Mouse (Mus musculus) cerebellum, postnatal 36 days (tissue): ENCODE results near the gene Mtmr4.

Experiments
- DNase-seq, 2 experiments: peaks; one replicate each; pipeline ENCODE4 v3.0.0; 2021 to 2022; ENCODE audit warnings: mixed read lengths in 2 of 2

Mtmr4 gene

GRCm38 (mm10) chr11:87591526-87592353 lies at the start of gene Mtmr4:
Gene Mtmr4 (plus strand): TSS chr11:87592162.
- DNase-seq, result peak; percentile 99 to 100

- no peak for DNase-seq
Measured at GRCm38 (mm10) chr11:87542285-87542684, 49.7 kb upstream of the Mtmr4 start.

DNA sequence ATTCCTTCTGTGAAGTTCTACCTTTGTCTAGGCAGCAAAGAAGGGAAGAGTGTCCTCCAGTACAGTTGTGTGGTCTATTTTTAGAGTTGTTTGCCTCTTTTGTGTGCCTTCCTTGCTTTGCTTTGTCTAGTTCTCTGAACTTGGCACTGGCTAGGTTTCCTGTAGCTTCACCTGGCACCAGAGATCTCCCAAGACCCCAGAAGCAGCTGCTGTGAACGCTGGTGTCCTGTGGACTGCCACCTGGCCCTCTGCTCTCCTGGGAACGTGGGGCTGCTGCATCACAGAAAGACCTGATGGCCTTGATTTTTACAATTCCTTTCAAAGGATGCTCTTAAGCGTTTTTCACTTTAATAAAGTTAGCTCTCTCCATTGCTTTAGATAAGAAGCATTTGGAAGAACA lies 49.1 kb upstream of the Mtmr4 start:
- DNase-seq, result peak; percentile 39 to 40

DNA sequence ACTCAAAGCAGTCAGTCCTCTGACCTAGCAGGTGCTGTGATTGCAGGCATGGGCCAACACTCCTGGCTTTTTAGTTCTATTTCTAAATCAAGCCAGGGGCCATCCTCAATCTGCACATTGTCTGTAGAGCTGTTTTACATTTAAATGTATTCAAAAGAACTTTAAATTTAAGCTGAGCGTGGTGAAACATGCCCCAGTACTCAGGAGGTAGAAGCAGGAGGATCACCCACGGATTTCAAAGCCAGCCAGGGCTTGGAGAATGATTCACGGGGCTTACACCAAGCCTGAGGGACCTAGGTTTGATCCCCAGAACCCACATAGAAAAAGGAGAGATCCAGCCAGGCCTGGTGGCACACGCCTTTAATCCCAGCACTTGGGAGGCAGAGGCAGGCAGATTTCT lies 38.6 kb upstream of the Mtmr4 start:
- no peak for DNase-seq

- no peak for DNase-seq
Measured at GRCm38 (mm10) chr11:87554386-87554785, 37.6 kb upstream of the Mtmr4 start.

GRCm38 (mm10) chr11:87555106-87555703 lies 36.8 kb upstream of the Mtmr4 start:
- no peak for DNase-seq

DNA sequence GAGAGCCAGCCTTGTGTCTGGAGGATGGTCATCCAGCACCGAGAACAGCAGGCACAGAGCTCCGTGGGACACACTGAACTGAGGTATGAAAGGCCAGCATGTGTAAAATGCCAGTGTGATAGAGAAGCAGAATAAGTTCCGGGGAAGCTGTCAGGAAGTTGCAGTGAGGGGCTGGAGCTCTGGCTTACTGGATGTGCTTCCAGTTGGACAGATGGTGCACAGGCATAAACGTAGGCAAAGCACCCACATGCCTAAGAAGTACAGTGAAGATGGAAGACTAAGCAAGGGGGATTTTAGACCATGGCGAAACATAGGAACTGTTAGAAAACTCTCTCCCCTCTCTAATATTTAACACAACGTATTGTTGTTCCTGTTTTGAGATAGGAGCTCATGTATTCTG lies 30.8 kb upstream of the Mtmr4 start:
- no peak for DNase-seq

GRCm38 (mm10) chr11:87566501-87566900 lies 25.5 kb upstream of the Mtmr4 start, which contains the start of gene Gm11492:
Gene Gm11492 (plus strand): TSS chr11:87566653.
- DNase-seq, result no peak

GRCm38 (mm10) chr11:87568255-87568953 lies 23.6 kb upstream of the Mtmr4 start, which contains the start of gene Sept4:
Gene Sept4 (plus strand): TSS chr11:87568903.
- no peak for DNase-seq

GRCm38 (mm10) chr11:87570743-87571142 lies 21.2 kb upstream of the Mtmr4 start:
- no peak for DNase-seq

GRCm38 (mm10) chr11:87571361-87571950 lies 20.5 kb upstream of the Mtmr4 start:
- no peak for DNase-seq

- no peak for DNase-seq
Measured at GRCm38 (mm10) chr11:87573751-87574150, 18.2 kb upstream of the Mtmr4 start.

DNA sequence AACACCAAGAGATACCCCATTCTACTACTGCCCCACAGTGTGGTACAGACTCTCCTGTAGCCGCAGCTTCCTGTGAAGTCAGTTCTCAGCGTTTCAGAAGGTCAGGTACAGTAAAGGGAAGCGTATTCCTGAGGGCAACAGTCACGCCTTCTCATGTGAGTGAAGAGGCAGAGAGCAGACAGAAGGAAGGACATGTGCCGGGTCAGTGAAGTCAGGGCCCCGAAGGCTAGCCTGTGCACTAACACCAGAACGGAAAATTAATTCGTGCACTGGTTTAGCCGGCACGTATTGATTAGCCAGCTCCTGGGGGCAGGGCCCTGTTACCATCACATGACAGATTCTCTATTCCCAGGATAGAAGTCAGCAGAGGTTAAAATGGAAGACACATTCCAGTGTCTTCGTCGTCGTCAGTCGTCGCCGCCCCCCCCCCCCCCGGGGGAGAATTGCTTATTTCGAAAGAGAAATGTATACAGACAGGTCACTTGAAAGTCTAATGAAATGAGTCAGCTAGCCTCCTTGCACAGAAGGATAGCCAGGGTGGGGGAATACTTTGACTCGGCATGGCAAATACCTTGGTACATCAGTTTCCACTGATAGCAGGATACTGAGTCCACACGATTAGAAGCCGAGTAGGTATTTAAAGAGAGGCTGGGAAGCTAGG lies 17.3 kb upstream of the Mtmr4 start:
- DNase-seq, result no peak

- DNase-seq, result peak in 1 of 2 experiments; percentile 28
Measured at GRCm38 (mm10) chr11:87577601-87578248, 14.2 kb upstream of the Mtmr4 start.

GRCm38 (mm10) chr11:87578249-87578962 lies 13.6 kb upstream of the Mtmr4 start:
- DNase-seq, result peak; percentile 82 to 91

GRCm38 (mm10) chr11:87578963-87579601 lies 12.9 kb upstream of the Mtmr4 start:
- DNase-seq, result peak; percentile 55 to 58

DNA sequence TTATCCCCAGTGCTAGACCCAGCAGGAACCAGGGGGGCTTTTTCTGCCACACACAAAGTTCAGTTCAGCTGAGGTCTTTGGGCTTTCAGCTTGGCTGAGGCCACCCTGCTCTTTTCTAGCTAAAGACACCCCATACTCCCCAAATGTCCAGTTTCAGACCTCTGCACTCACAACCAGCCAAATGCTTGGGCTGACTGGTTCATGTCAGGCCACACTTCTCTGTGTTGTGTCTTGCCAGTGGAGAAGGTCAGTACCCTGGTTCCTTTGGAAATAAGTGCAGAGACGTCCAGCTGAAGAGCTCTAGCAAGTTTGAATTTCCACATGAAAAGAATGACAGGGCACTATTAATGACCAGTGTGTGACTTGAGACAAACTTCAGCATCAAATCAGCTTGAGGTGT lies 12.2 kb upstream of the Mtmr4 start:
- no peak for DNase-seq

GRCm38 (mm10) chr11:87580543-87581085 lies 11.3 kb upstream of the Mtmr4 start:
- peak in 1 of 2 experiments; percentile 29 for DNase-seq

GRCm38 (mm10) chr11:87581161-87581865 lies 10.6 kb upstream of the Mtmr4 start:
- no peak for DNase-seq
